Mouse (Mus musculus): ENCODE data around the gene Tbx5.

GRCm38 (mm10) chr5:119820452-119820851 lies 12.0 kb upstream of the Tbx5 start:
- TF ChIP-seq CTCF (conservative IDR thresholded peaks at IDR 0.05; ENCODE audit: insufficient read depth, insufficient read length, low read depth, low read length): no peak
- no peak for TF ChIP-seq POLR2A (IDR thresholded peaks at IDR 0.05; ENCODE audit: low read depth, low read length)

Measured in kidney, adult 2 months (tissue).